Mouse (Mus musculus) C2C12 (cell line): ENCODE data around the gene Vill.

Experiments used
- CTCF ChIP-seq: IDR thresholded peaks from one replicate; pipeline ENCODE4 v1.5.1; 2011; ENCODE audit not compliant: control insufficient read depth, insufficient read depth, insufficient read length
- MAX ChIP-seq: IDR thresholded peaks from one replicate; pipeline ENCODE4 v1.6.1; 2011; ENCODE audit warnings: mild to moderate bottlenecking, control low read depth

GRCm38 (mm10) chr9:119119409-119120167, 67.0 kb downstream of the Vill start:
- no peak for TF ChIP-seq CTCF
- no peak for TF ChIP-seq MAX
